Mouse (Mus musculus): Measurements from ENCODE around the gene Ift172.

The Ift172 gene

GRCm38 (mm10) chr5:31290521-31291360 is at the start of gene Ift172:
TSS of gene Ift172 (minus strand) at chr5:31291116.
- DNase-seq, result peak; percentile 95

GRCm38 (mm10) chr5:31328255-31328654 is 37.3 kb upstream of the Ift172 start:
- DNase-seq, result peak; percentile 19

- DNase-seq, result no peak
Observed at GRCm38 (mm10) chr5:31326850-31327249, 35.9 kb upstream of the Ift172 start.

GRCm38 (mm10) chr5:31324085-31324484 is 33.2 kb upstream of the Ift172 start:
- no peak for DNase-seq

- DNase-seq, result no peak
Observed at GRCm38 (mm10) chr5:31322776-31323175, 31.9 kb upstream of the Ift172 start.

GRCm38 (mm10) chr5:31312806-31313205 is 21.9 kb upstream of the Ift172 start:
- DNase-seq, result no peak

- no peak for DNase-seq
Observed at GRCm38 (mm10) chr5:31303093-31303492, 12.2 kb upstream of the Ift172 start.

GRCm38 (mm10) chr5:31301866-31302265 is 10.9 kb upstream of the Ift172 start:
- DNase-seq, result no peak

- no peak for DNase-seq
Observed at GRCm38 (mm10) chr5:31298486-31298885, 7.6 kb upstream of the Ift172 start.

- no peak for DNase-seq
Observed at GRCm38 (mm10) chr5:31297981-31298380, 7.1 kb upstream of the Ift172 start.

GRCm38 (mm10) chr5:31297047-31297757 is 6.3 kb upstream of the Ift172 start, which contains the start of gene Gckr:
TSS of gene Gckr (plus strand) at chr5:31297443.
- no peak for DNase-seq

GRCm38 (mm10) chr5:31295606-31296141 is 4.8 kb upstream of the Ift172 start, which contains the start of gene Fndc4:
TSS of gene Fndc4 (minus strand) at chr5:31296080.
- DNase-seq, result peak; percentile 79

- DNase-seq, result peak; percentile 55
Observed at GRCm38 (mm10) chr5:31294964-31295605, 4.2 kb upstream of the Ift172 start.

- no peak for DNase-seq
Observed at GRCm38 (mm10) chr5:31291361-31291688, 409 bp upstream of the Ift172 start.

GRCm38 (mm10) chr5:31289626-31290230 is 1.2 kb downstream of the Ift172 start:
- DNase-seq, result no peak

GRCm38 (mm10) chr5:31288655-31289054 is 2.3 kb downstream of the Ift172 start:
- no peak for DNase-seq

GRCm38 (mm10) chr5:31288225-31288624 is 2.7 kb downstream of the Ift172 start:
- no peak for DNase-seq

GRCm38 (mm10) chr5:31279245-31279988 is 11.5 kb downstream of the Ift172 start:
- DNase-seq, result no peak

GRCm38 (mm10) chr5:31273018-31273417 is 17.9 kb downstream of the Ift172 start:
- no peak for DNase-seq

GRCm38 (mm10) chr5:31267686-31268085 is 23.2 kb downstream of the Ift172 start:
- DNase-seq, result no peak

- DNase-seq, result no peak
Observed at GRCm38 (mm10) chr5:31266101-31266500, 24.8 kb downstream of the Ift172 start.

GRCm38 (mm10) chr5:31257616-31258015 is 33.3 kb downstream of the Ift172 start:
- no peak for DNase-seq
